Mouse (Mus musculus) CH12.LX (cell line): Measurements from ENCODE around the gene Exoc7. TPM values are rescaled to one million over a fixed set of nuclear protein-coding genes. Genes with fewer than 3 reads are reported as not detected.
A peak's percentile ranks its signal among the peaks of the same experiment; 100 is the strongest.

Source experiments
- DNase-seq: peaks from one replicate; pipeline ENCODE4 v3.0.0-alpha.2; 2013; ENCODE audit errors: extremely low read depth
- H3K27ac ChIP-seq: 2 replicates; pipeline ENCODE4 v1.5.1; 2012; ENCODE audit warnings: low read depth, mild to moderate bottlenecking, control low read depth, moderate library complexity; ENCODE audit not compliant: insufficient read depth
- H3K27me3 ChIP-seq: replicated peaks from 2 replicates; pipeline ENCODE3; 2012; ENCODE audit warnings: inconsistent platforms
- H3K36me3 ChIP-seq, 2 experiments: replicated peaks in 1 of 2; 2 replicates each; pipeline versions ENCODE3 to v1.6.1; 2012; ENCODE audit warnings: inconsistent platforms in 1 of 2, low read length in 1 of 2, mild to moderate bottlenecking in 1 of 2, mixed read lengths in 1 of 2, moderate library complexity in 1 of 2; ENCODE audit not compliant: control insufficient read depth in 1 of 2, insufficient read depth in 1 of 2
- H3K4me1 ChIP-seq, 2 experiments: 2 replicates each; pipeline ENCODE4 v1.6.1; 2012; ENCODE audit warnings: inconsistent platforms in 1 of 2, moderate library complexity in 1 of 2; ENCODE audit not compliant: insufficient read depth in 2 of 2, control insufficient read depth in 1 of 2
- H3K4me2 ChIP-seq: 2 replicates; pipeline ENCODE4 v1.6.1; 2012; ENCODE audit warnings: low read depth, mild to moderate bottlenecking, control low read depth; ENCODE audit not compliant: poor library complexity, insufficient read depth, severe bottlenecking
- H3K4me3 ChIP-seq, 3 experiments: fragments of 150-350 bp in 1 of 3; sonication (generic) in 1 of 3; replicated peaks in 1 of 3; 2 replicates each; pipeline versions ENCODE3 to v1.5.1; 2011 to 2012; ENCODE audit warnings: low read depth in 2 of 3, low read length in 2 of 3, mild to moderate bottlenecking in 2 of 3, moderate library complexity in 2 of 3, control low read depth in 1 of 3, improper control_type of control experiment in 1 of 3, inconsistent platforms in 1 of 3, mixed read lengths in 1 of 3; ENCODE audit not compliant: poor library complexity in 1 of 3
- H3K79me2 ChIP-seq: replicated peaks from 2 replicates; pipeline ENCODE4 v1.6.1; 2012; ENCODE audit warnings: mild to moderate bottlenecking, moderate library complexity; ENCODE audit not compliant: control insufficient read depth, poor library complexity, insufficient read depth, severe bottlenecking; ENCODE audit errors: extremely low read depth
- H3K9ac ChIP-seq: 2 replicates; pipeline ENCODE4 v1.6.1; 2012; ENCODE audit warnings: low read depth, mild to moderate bottlenecking, control low read depth, moderate library complexity; ENCODE audit not compliant: insufficient read depth
- H3K9me3 ChIP-seq: replicated peaks from 2 replicates; pipeline ENCODE3; 2012; ENCODE audit warnings: low read length, inconsistent platforms, mixed read lengths
- BHLHE40 ChIP-seq: IDR thresholded peaks from 2 replicates; pipeline ENCODE4 v1.6.1; 2011; ENCODE audit warnings: mild to moderate bottlenecking, low read depth, low read length, improper control_type of control experiment
- CTCF ChIP-seq, 2 experiments: IDR thresholded peaks in 1 of 2; conservative IDR thresholded peaks in 1 of 2; 2 replicates each; pipeline ENCODE4 v1.5.1; 2011 to 2012; ENCODE audit warnings: low read depth in 2 of 2, low read length in 2 of 2, improper control_type of control experiment in 1 of 2, inconsistent platforms in 1 of 2, mild to moderate bottlenecking in 1 of 2, moderate library complexity in 1 of 2
- E2F4 ChIP-seq: IDR thresholded peaks from 2 replicates; pipeline ENCODE4 v1.6.1; 2011; ENCODE audit warnings: low read depth, low read length, improper control_type of control experiment; ENCODE audit not compliant: insufficient replicate concordance
- ELF1 ChIP-seq: IDR thresholded peaks from 2 replicates; pipeline ENCODE4 v1.6.1; 2014; ENCODE audit warnings: low read depth, mild to moderate bottlenecking, inconsistent platforms, low read length, improper control_type of control experiment
- HCFC1 ChIP-seq: IDR thresholded peaks from 2 replicates; pipeline ENCODE4 v1.6.1; 2012; ENCODE audit warnings: low read depth, mild to moderate bottlenecking, inconsistent platforms, low read length, improper control_type of control experiment
- IRF4 ChIP-seq: IDR thresholded peaks from 2 replicates; pipeline ENCODE4 v1.6.1; 2014; ENCODE audit warnings: low read depth, mild to moderate bottlenecking, inconsistent platforms, low read length, improper control_type of control experiment
- JUN ChIP-seq: IDR thresholded peaks from 2 replicates; pipeline ENCODE4 v1.6.1; 2011; ENCODE audit warnings: low read depth, mild to moderate bottlenecking, low read length, improper control_type of control experiment, moderate library complexity; ENCODE audit not compliant: insufficient read depth
- JUND ChIP-seq: conservative IDR thresholded peaks from 2 replicates; pipeline ENCODE4 v1.6.1; 2011; ENCODE audit warnings: low read depth, low read length, improper control_type of control experiment
- MAX ChIP-seq: IDR thresholded peaks from 2 replicates; pipeline ENCODE4 v1.6.1; 2011; ENCODE audit warnings: low read length, improper control_type of control experiment
- MXI1 ChIP-seq: IDR thresholded peaks from 2 replicates; pipeline ENCODE4 v1.6.1; 2011; ENCODE audit warnings: mild to moderate bottlenecking, low read depth, low read length, improper control_type of control experiment
- MYC ChIP-seq: IDR thresholded peaks from 2 replicates; pipeline ENCODE4 v1.6.1; 2011; ENCODE audit warnings: low read depth, mild to moderate bottlenecking, improper control_type of control experiment, low read length
- NELFE ChIP-seq: IDR thresholded peaks from 2 replicates; pipeline ENCODE4 v1.6.1; 2011; ENCODE audit warnings: low read depth, low read length, improper control_type of control experiment
- PAX5 ChIP-seq: IDR thresholded peaks from 2 replicates; pipeline ENCODE4 v1.6.1; 2012; ENCODE audit warnings: low read length, inconsistent platforms, mixed read lengths
- POLR2A ChIP-seq: IDR thresholded peaks from 2 replicates; pipeline ENCODE4 v1.6.1; 2011; ENCODE audit warnings: low read depth, mild to moderate bottlenecking, improper control_type of control experiment, low read length
- RCOR1 ChIP-seq: conservative IDR thresholded peaks from 2 replicates; pipeline ENCODE4 v1.6.1; 2012; ENCODE audit warnings: low read depth, mild to moderate bottlenecking, inconsistent platforms, low read length, improper control_type of control experiment
- SIN3A ChIP-seq: IDR thresholded peaks from 2 replicates; pipeline ENCODE4 v1.6.1; 2012; ENCODE audit warnings: low read length, improper control_type of control experiment, inconsistent platforms
- SMC3 ChIP-seq: IDR thresholded peaks from 2 replicates; pipeline ENCODE4 v1.6.1; 2011; ENCODE audit warnings: low read depth, low read length, improper control_type of control experiment
- TBP ChIP-seq: conservative IDR thresholded peaks from 2 replicates; pipeline ENCODE4 v1.6.1; 2011; ENCODE audit warnings: low read depth, low read length, improper control_type of control experiment
- TCF12 ChIP-seq: IDR thresholded peaks from 2 replicates; pipeline ENCODE4 v1.6.1; 2014; ENCODE audit warnings: low read depth, mild to moderate bottlenecking, inconsistent platforms, low read length, improper control_type of control experiment
- UBTF ChIP-seq: IDR thresholded peaks from 2 replicates; pipeline ENCODE4 v1.6.1; 2012; ENCODE audit warnings: low read depth, mild to moderate bottlenecking, inconsistent platforms, low read length, improper control_type of control experiment, moderate library complexity
- ZKSCAN1 ChIP-seq: IDR thresholded peaks from 2 replicates; pipeline ENCODE4 v1.6.1; 2012; ENCODE audit warnings: low read depth, inconsistent platforms, low read length, improper control_type of control experiment, borderline replicate concordance
- ZNF384 ChIP-seq: IDR thresholded peaks from 2 replicates; pipeline ENCODE4 v1.6.1; 2012; ENCODE audit warnings: low read depth, low read length, improper control_type of control experiment, inconsistent platforms
- dilution Hi-C: fragments of 300-500 bp; cut with MboI; formaldehyde crosslinking; loops from 2 replicates; pipeline ENCODE4 v1.14.3; 2020; ENCODE audit warnings: low sequenced_read_pairs; ENCODE audit not compliant: extremely low pct_unique_long_range_greater_than_20kb, extremely low pct_ligation_motif_present
- in situ Hi-C: fragments of 300-500 bp; cut with MboI; formaldehyde crosslinking; loops from 3 replicates; pipeline ENCODE4 v1.14.3; 2019; ENCODE audit warnings: low sequenced_read_pairs, low pct_ligation_motif_present, low pct_unique_long_range_greater_than_20kb, mixed read lengths
- polyA plus RNA-seq: library from polyadenylated mRNA; unstranded; fragments of >175 nt; gene quantifications from 2 replicates; pipeline ENCODE4 v1.2.1, GENCODE M21; 2012; ENCODE audit warnings: low read depth; ENCODE audit not compliant: insufficient read length
- total RNA-seq, 2 experiments: library from RNA; depleted of rRNA; stranded (reverse); fragments of 300-350 nt in 1 of 2; fragments of >200 nt in 1 of 2; gene quantifications; 2 replicates each; pipeline ENCODE4 v1.2.3; 2012 to 2014

Exoc7 gene
- total and polyA plus RNA-seq, 3 experiments, result 32.2 to 51.8 (median 42.1) TPM

GRCm38 (mm10) chr11:116247502-116248222 lies 59.4 kb downstream of the Exoc7 start:
- Histone ChIP-seq H3K36me3 (peaks cover 87 to 99% of the 10 kb centered on the region in 2 experiments), H3K4me2 (no peak overlapping the region), H3K9me3 (no peaks in the 10 kb centered on the region), H3K4me3 (no peak overlapping the region), H3K27ac (no peak overlapping the region), H3K4me1 (peaks cover 0 to 3% of the 10 kb centered on the region in 2 experiments; a peak in 1 of 4 replicates), H3K9ac (no peak overlapping the region), H3K79me2 (no peaks in the 10 kb centered on the region), H3K27me3 (no peaks in the 10 kb centered on the region)
- no peak for DNase-seq
- TF ChIP-seq ELF1, result no peak
- TF ChIP-seq POLR2A, result 0 out of 2 replicates have a peak, but pooled peaks have one; percentile 14
- no peak for TF ChIP-seq SIN3A
- TF ChIP-seq E2F4, result no peak
- in situ Hi-C loops (no loop called here), dilution Hi-C loops (no loop called here)

- H3K9ac ChIP-seq, result no peak overlapping the region
- H3K79me2 ChIP-seq, result no peaks in the 10 kb centered on the region
- no peak for DNase-seq
- no peak for TF ChIP-seq SIN3A
- TF ChIP-seq ZKSCAN1, result no peak
- no peak for TF ChIP-seq HCFC1
- no peaks in the 10 kb centered on the region for H3K9me3 ChIP-seq
- H3K4me2 ChIP-seq, result no peak overlapping the region
- no peak overlapping the region for H3K27ac ChIP-seq
- in situ Hi-C loops, result no loop called here
- dilution Hi-C loops, result no loop called here
- H3K4me3 ChIP-seq, result no peak overlapping the region
- peaks cover 0 to 3% of the 10 kb centered on the region in 2 experiments; a peak in 1 of 4 replicates for H3K4me1 ChIP-seq
- peaks cover 67 to 81% of the 10 kb centered on the region in 2 experiments for H3K36me3 ChIP-seq
- no peaks in the 10 kb centered on the region for H3K27me3 ChIP-seq
Measured at GRCm38 (mm10) chr11:116245616-116246015, 61.4 kb downstream of the Exoc7 start.

DNA sequence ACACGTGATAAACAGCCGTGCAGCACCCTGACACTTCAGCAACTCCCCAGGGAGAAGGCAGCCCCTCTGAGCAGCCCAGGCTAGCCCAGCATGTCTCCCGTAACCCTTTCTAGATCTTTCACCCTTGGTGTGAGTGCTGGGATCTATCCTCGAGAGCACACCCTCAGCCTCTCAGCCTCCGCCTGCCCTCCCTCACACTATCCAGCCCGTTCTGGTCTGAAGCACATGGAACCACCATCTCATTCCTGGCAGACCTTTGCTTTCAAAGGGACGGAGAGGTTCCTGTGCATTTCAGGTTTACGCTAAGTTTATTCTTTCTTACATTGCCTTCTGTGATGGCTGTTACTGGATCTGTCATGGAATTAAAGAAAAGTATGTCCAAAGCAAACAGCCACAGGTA lies 62.5 kb downstream of the Exoc7 start:
- no peaks in the 10 kb centered on the region for H3K27me3 ChIP-seq
- H3K27ac ChIP-seq, result no peak overlapping the region
- peaks cover 57 to 70% of the 10 kb centered on the region in 2 experiments for H3K36me3 ChIP-seq
- H3K9me3 ChIP-seq, result no peaks in the 10 kb centered on the region
- TF ChIP-seq MAX (no peak), TCF12 (no peak), E2F4 (no peak), POLR2A (no peak), ZNF384 (no peak), UBTF (no peak), CTCF (conservative IDR thresholded peaks at IDR 0.05 in 1 of 2, IDR thresholded peaks at IDR 0.05 in 1 of 2; ENCODE audit: low read depth in 2 of 2, low read length in 2 of 2) (no peak), IRF4 (no peak), NELFE (no peak), RCOR1 (no peak), SIN3A (no peak), MXI1 (no peak), PAX5 (no peak), MYC (no peak), ELF1 (no peak), SMC3 (no peak), TBP (no peak), JUND (no peak), JUN (no peak), BHLHE40 (no peak)
- H3K4me2 ChIP-seq, result no peak overlapping the region
- DNase-seq, result no peak
- no peaks in the 10 kb centered on the region for H3K79me2 ChIP-seq
- dilution Hi-C loops (no loop called here), in situ Hi-C loops (no loop called here)
- peaks cover 0 to 3% of the 10 kb centered on the region in 2 experiments; a peak in 1 of 4 replicates for H3K4me1 ChIP-seq
- H3K9ac ChIP-seq, result no peak overlapping the region
- H3K4me3 ChIP-seq, result no peak overlapping the region
